Mouse (Mus musculus) olfactory bulb, adult 2 months (tissue): Measurements from ENCODE around the gene Nrg3.

Experiments used
- CTCF ChIP-seq: fragments of 200-500 bp; IDR thresholded peaks from 2 replicates; pipeline ENCODE4 v1.5.1; 2012; ENCODE audit warnings: low read depth, mild to moderate bottlenecking, low read length, moderate library complexity; ENCODE audit not compliant: insufficient read depth
- POLR2A ChIP-seq: fragments of 200-500 bp; IDR thresholded peaks from 2 replicates; pipeline ENCODE4 v1.6.1; 2012; ENCODE audit warnings: mild to moderate bottlenecking, low read depth, low read length, moderate library complexity; ENCODE audit not compliant: insufficient read depth

GRCm38 (mm10) chr14:39473771-39474211, 903 bp upstream of the Nrg3 start:
- TF ChIP-seq POLR2A (no peak), CTCF (no peak)
